Mouse (Mus musculus) kidney, adult 2 months (tissue): ENCODE measurements around the gene Qprt. TPM values are rescaled to one million over a fixed set of nuclear protein-coding genes. Genes with fewer than 3 reads are reported as not detected.

ENCODE experiments used
- DNase-seq: peaks from one replicate; pipeline ENCODE4 v3.0.0; 2021
- H3K27ac ChIP-seq: fragments of 200-500 bp; 2 replicates; pipeline ENCODE4 v1.5.1; 2012; ENCODE audit warnings: low read depth, low read length, control low read depth, inconsistent platforms; ENCODE audit not compliant: insufficient read depth
- H3K27me3 ChIP-seq: fragments of 200-500 bp; replicated peaks from 2 replicates; pipeline ENCODE4 v1.6.1; 2012; ENCODE audit warnings: mild to moderate bottlenecking, moderate library complexity, low read length, inconsistent platforms; ENCODE audit not compliant: control insufficient read depth, insufficient read depth
- H3K36me3 ChIP-seq: fragments of 200-500 bp; 2 replicates; pipeline ENCODE4 v1.6.1; 2012; ENCODE audit warnings: mild to moderate bottlenecking, moderate library complexity, low read length, inconsistent platforms; ENCODE audit not compliant: control insufficient read depth, insufficient read depth
- H3K4me1 ChIP-seq: fragments of 200-500 bp; 2 replicates; pipeline ENCODE4 v1.6.1; 2011; ENCODE audit warnings: low read length; ENCODE audit not compliant: control insufficient read depth, insufficient read depth
- H3K4me3 ChIP-seq: fragments of 200-500 bp; 2 replicates; pipeline ENCODE4 v1.5.1; 2011; ENCODE audit warnings: mild to moderate bottlenecking, low read depth, low read length, control low read depth; ENCODE audit not compliant: insufficient read depth
- CTCF ChIP-seq: fragments of 200-500 bp; conservative IDR thresholded peaks from 2 replicates; pipeline ENCODE4 v1.5.1; 2011; ENCODE audit warnings: low read depth, mild to moderate bottlenecking, control low read depth, low read length, moderate library complexity, mixed read lengths; ENCODE audit not compliant: insufficient read depth, insufficient read length
- POLR2A ChIP-seq: fragments of 200-500 bp; IDR thresholded peaks from one replicate; pipeline ENCODE4 v1.6.1; 2011; ENCODE audit warnings: low read depth, low read length, control low read depth
- WGBS: fragments of 180-500 bp; shearing (Covaris S2); methylation state at CpG from one replicate; pipeline ENCODE4 v1.1.7; 2018; 5-methylcytosine and 5-hydroxymethylcytosine counted together
- polyA plus RNA-seq: library from polyadenylated mRNA; depleted of rRNA; stranded (reverse); fragments of >200 nt; gene quantifications from 2 replicates; pipeline ENCODE4 v1.2.3, GENCODE M21; 2012

Gene Qprt
- polyA plus RNA-seq, 1 experiment = 127 TPM

DNA sequence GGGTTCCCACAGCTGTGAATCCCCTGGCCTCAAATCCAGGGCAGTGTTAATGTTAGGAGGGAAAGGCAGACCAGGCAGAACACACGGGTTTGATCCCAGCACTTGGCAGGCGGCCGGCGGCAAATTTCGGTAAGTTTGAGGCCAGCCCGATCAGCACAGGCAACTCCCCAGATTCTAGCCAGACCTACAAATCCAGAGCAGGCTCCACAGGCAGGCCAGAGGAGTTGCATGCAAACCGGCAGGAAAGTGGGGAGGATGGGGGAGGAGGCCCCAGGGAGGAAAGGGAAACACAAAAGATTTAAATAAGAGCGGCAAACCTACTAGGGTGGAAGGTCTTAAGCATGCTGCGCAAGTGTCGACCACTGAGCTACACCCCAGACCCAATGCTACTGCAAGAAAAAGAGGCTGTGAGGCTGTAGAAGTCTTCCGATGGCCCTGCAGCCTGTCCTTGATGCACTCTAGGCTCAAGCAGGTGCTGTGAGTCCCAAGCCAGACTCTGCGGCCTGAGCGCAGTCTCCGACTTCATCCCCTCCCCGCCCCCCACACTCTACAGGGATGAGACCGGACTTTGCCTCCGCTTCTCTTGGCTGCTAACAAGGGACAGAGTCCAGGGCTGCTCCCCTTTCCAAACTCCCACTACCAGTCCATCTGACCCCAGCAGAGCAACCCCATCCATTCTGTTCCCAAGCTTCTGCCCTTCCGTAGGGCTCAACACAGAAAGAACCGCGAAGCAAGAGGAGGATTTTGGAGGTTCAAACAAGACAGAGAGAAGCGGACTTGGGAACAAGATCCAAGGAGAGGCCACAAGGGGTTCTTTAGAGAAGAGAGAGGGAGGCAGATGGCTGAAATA lies 740 bp downstream of the Qprt start:
- H3K36me3 ChIP-seq = no peaks in the 10 kb centered on the region
- H3K4me3 ChIP-seq = peak overlapping the region; percentile 57
- H3K27ac ChIP-seq = peak overlapping the region; percentile 95
- peaks cover 14% of the 10 kb centered on the region; the same call in 1 of the 2 replicates for H3K4me1 ChIP-seq
- H3K27me3 ChIP-seq = no peaks in the 10 kb centered on the region
- TF ChIP-seq POLR2A (peak; percentile 36), CTCF (no peak)
- 25% methylated on average over 21 of the region's 21 CpGs for WGBS
- peak; percentile 91 for DNase-seq

DNA sequence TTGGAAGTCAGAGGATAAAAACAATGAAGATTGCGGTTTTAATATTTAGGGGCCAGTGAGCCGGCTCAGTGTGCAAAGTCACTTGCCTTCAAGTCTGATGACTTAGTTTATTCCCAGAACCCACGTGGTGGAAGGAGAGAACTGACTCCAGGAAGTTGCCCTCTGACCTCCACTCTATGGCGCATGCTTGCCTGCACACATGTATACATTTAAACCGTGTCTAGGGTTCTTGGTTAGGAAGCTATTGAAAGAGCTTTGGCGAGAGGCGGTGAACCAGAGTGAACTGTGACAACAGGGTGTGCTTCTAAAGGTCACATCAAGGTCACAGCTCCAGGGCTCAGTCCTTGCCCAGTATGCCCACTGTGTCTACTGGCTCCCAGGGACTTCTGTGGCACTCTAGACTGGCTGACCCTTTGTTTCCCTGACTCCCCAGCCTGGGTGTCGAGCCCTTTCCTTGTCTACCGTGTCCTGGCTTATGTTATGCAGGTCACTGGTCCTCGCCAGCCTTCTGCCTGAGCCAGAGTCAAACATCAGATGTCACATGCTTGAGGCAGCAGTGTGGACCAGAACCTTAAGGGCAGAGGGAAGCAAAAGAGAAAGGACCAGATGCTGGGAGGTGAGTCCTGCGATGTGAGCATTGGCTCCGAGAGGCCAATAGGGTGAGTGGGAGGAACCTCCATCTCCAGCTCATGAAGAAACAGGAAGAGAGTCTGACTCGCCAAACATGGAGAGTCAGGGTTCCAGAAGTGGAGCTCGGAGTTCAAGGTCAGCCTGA lies 3.2 kb downstream of the Qprt start:
- H3K4me3 ChIP-seq = no peak overlapping the region
- no peaks in the 10 kb centered on the region for H3K36me3 ChIP-seq
- TF ChIP-seq CTCF (no peak), POLR2A (no peak)
- H3K4me1 ChIP-seq = peaks cover 18% of the 10 kb centered on the region; the same call in 1 of the 2 replicates
- peak; percentile 56 for DNase-seq
- peak overlapping the region; percentile 21 for H3K27ac ChIP-seq
- 43% methylated on average over 14 of the region's 14 CpGs for WGBS
- H3K27me3 ChIP-seq = no peaks in the 10 kb centered on the region

DNA sequence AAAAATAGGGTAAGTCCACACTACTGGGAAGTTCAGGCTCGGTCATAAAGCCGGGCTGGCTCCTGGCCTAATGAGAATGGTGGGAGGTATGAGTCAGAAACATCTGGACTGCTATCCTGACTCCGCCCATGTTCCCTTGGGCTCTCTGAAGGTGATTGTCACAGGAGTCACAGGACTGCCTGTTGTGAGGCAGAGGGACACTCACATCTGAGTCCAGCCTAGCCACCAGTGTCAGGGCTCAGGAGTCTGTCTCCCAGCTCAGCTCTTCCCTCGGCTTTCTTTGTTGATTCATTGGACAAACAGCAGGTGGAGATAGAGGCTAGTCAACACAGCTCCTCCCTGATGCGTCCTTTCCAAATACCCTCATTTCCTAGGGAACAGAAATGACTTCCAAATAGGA lies 4.1 kb downstream of the Qprt start:
- Histone ChIP-seq H3K27ac (no peak overlapping the region), H3K27me3 (no peaks in the 10 kb centered on the region), H3K4me1 (peaks cover 21% of the 10 kb centered on the region; the same call in 1 of the 2 replicates), H3K36me3 (no peaks in the 10 kb centered on the region), H3K4me3 (no peak overlapping the region)
- peak; percentile 62 for DNase-seq
- TF ChIP-seq POLR2A (no peak), CTCF (peak; percentile 40)
- WGBS = 17% methylated on average over 5 of the region's 5 CpGs

DNA sequence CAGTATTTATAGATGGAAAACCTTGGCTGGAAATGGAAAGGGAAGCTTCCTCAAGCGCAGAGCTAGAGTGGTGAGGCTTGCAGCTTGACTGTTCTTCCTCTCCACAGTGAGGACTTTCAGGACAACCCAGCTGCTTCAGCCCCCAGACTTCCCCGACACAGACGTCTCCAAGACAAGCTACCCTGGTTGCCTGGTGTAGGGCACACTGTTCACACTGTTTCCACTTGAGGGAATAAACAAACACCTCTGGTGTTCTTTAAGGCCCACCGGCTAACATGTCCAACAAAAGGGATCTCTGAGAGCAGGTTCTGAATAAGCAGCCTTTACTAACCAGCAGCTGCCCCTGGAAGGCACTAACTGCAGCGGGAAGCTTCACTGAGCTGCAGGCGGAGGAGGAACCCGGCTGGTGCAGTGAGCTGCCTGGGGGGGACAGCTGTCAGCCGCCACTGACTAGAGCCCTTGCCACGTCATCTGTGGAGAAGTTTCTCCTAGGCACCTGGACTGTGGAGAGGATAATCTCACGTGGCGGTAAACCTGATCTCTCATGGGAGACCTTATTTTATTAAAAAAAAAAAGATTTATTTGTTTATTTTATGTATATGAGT lies 5.6 kb downstream of the Qprt start:
- TF ChIP-seq POLR2A = no peak
- TF ChIP-seq CTCF = no peak
- WGBS = 58% methylated on average over 11 of the region's 11 CpGs
- Histone ChIP-seq H3K4me3 (no peak overlapping the region), H3K27ac (no peak overlapping the region), H3K27me3 (no peaks in the 10 kb centered on the region), H3K4me1 (peaks cover 21% of the 10 kb centered on the region; the same call in 1 of the 2 replicates), H3K36me3 (no peaks in the 10 kb centered on the region)
- DNase-seq = no peak

DNA sequence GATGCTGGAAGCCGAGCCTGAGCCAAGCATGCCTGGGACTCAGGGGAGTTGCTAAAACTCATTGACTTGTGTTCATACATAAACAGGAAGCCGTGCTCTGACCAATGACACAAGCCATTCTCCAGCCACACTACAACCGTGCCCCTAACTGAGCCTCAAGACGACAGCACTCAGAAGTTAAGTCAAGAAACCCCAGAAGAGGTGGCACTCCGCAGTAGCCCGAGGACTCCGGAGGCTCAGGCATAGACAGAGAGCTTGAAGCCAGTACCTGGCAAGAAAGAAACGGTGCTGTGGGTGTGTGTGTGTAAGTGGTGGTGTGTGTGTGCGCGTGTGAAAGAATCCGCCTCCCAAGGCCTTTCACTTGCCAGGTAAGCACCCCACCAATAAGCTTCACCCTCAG lies 7.1 kb downstream of the Qprt start:
- no peaks in the 10 kb centered on the region for H3K36me3 ChIP-seq
- H3K27me3 ChIP-seq = no peaks in the 10 kb centered on the region
- peaks cover 21% of the 10 kb centered on the region; the same call in 1 of the 2 replicates for H3K4me1 ChIP-seq
- no peak for DNase-seq
- H3K27ac ChIP-seq = no peak overlapping the region
- TF ChIP-seq POLR2A = no peak
- TF ChIP-seq CTCF = no peak
- 77% methylated on average over 11 of the region's 11 CpGs for WGBS
- H3K4me3 ChIP-seq = no peak overlapping the region

DNA sequence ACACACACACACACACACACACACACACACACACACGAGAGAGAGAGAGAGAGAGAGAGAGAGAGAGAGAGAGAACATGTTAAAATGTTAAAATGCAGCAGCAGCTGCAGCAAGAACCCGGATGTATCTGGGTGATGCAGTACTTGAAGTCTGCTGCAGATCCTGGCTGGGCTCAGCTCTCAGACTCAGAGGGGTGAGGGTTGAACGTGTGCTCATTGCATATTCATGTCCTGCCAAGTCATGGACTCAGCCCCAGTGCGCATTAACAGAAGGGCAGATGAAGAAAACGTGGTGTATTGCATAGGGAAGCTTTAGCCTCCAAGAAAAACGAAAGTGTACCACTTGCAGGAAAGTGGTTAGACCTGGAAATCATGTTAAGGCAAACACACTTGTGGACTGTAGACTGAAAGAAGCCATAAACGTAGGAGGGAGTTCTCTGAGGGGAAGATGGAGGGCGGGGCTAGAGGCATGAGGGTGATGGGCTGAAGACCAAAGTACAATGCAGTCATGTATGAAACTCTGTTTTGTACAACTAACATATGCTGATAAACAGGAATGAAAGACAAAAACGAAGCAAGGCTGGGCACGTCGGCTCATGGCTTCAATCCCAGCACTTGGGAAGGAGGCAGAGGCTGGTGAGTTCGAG lies 8.3 kb downstream of the Qprt start:
- peak; percentile 80 for DNase-seq
- peak overlapping the region; percentile 77 for H3K27ac ChIP-seq

More for the DNA sequence above, 8.3 kb downstream of the Qprt start:
- Histone ChIP-seq H3K27me3 (no peaks in the 10 kb centered on the region), H3K36me3 (no peaks in the 10 kb centered on the region), H3K4me1 (peaks cover 17% of the 10 kb centered on the region; the same call in 1 of the 2 replicates), H3K4me3 (no peak overlapping the region)
- TF ChIP-seq CTCF = no peak
- TF ChIP-seq POLR2A = no peak
- 24% methylated on average over 12 of the region's 12 CpGs for WGBS
